Mouse (Mus musculus) intestine, embryonic 14.5 days (tissue): ENCODE data around the gene Mrpl20. TPM values are rescaled to one million over a fixed set of nuclear protein-coding genes. Genes with fewer than 3 reads are reported as not detected.

Experiments
- ATAC-seq: fragments of 200-750 bp; cut with Nextera tagmentation; replicated peaks from 2 replicates; pipeline ENCODE4 v1.8.0; 2017; ENCODE audit warnings: low read depth, moderate number of reproducible peaks, moderate TSS enrichment, moderate library complexity; ENCODE audit not compliant: low FRiP score, low TSS enrichment
- DNase-seq: peaks from one replicate; pipeline ENCODE4 v3.0.0-alpha.2; 2018; ENCODE audit warnings: low spot score
- H3K27ac ChIP-seq: fragments of 300-500 bp; sonication (generic); 2 replicates; pipeline ENCODE4 v1.5.1; 2014; ENCODE audit warnings: low read depth, mild to moderate bottlenecking, control low read depth
- H3K27me3 ChIP-seq: fragments of 300-500 bp; sonication (generic); replicated peaks from 2 replicates; pipeline ENCODE4 v1.6.1; 2014; ENCODE audit warnings: low read length, control low read depth; ENCODE audit not compliant: control insufficient read depth, insufficient read depth
- H3K36me3 ChIP-seq: fragments of 300-500 bp; sonication (generic); 2 replicates; pipeline ENCODE4 v1.6.1; 2014; ENCODE audit warnings: low read length, control low read depth; ENCODE audit not compliant: control insufficient read depth, insufficient read depth
- H3K4me1 ChIP-seq: fragments of 300-500 bp; sonication (generic); replicated peaks from 2 replicates; pipeline ENCODE4 v1.6.1; 2014; ENCODE audit warnings: low read length, control low read depth, mixed read lengths; ENCODE audit not compliant: control insufficient read depth, insufficient read depth
- H3K4me2 ChIP-seq: fragments of 300-500 bp; sonication (generic); 2 replicates; pipeline ENCODE4 v1.6.1; 2014; ENCODE audit warnings: low read length
- H3K4me3 ChIP-seq: fragments of 300-500 bp; sonication (generic); 2 replicates; pipeline ENCODE4 v1.5.1; 2014; ENCODE audit warnings: low read depth, low read length, control low read depth, mixed read lengths
- H3K9ac ChIP-seq: fragments of 300-500 bp; sonication (generic); 2 replicates; pipeline ENCODE4 v1.6.1; 2014; ENCODE audit warnings: mild to moderate bottlenecking, low read length
- H3K9me3 ChIP-seq: fragments of 300-500 bp; sonication (generic); 2 replicates; pipeline ENCODE4 v1.6.1; 2016; ENCODE audit warnings: low read length, control low read depth; ENCODE audit not compliant: control insufficient read depth
- WGBS: fragments of 180-500 bp; shearing (Covaris S2); extraction: QIAGEN DNeasy Blood & Tissue Kit; methylation state at CpG from one replicate; pipeline ENCODE4 v1.1.7; 2014; 5-methylcytosine and 5-hydroxymethylcytosine counted together
- polyA plus RNA-seq: library from polyadenylated mRNA; unstranded; fragments of >200 nt; fragmentation: Nextera tagmentation; extraction: Ambion mirVana; gene quantifications from 2 replicates; pipeline ENCODE4 v1.2.1, GENCODE M21; 2014

The Mrpl20 gene
- polyA plus RNA-seq, 1 experiment from 2014 or later: 246 TPM

GRCm38 (mm10) chr4:155849391-155849790 is 46.7 kb downstream of the Mrpl20 start:
- 86% methylated on average over 2 of the region's 2 CpGs for WGBS
- Histone ChIP-seq H3K9ac (no peak overlapping the region), H3K4me3 (no peak overlapping the region), H3K27ac (no peak overlapping the region), H3K4me1 (peaks cover 23% of the 10 kb centered on the region), H3K9me3 (no peaks in the 10 kb centered on the region), H3K36me3 (peaks cover 8% of the 10 kb centered on the region), H3K4me2 (no peak overlapping the region), H3K27me3 (no peaks in the 10 kb centered on the region)
- ATAC-seq: no peak
- DNase-seq: no peak

- Histone ChIP-seq H3K27me3 (no peaks in the 10 kb centered on the region), H3K4me2 (no peak overlapping the region), H3K4me3 (no peak overlapping the region), H3K36me3 (peaks cover 13% of the 10 kb centered on the region), H3K9me3 (no peaks in the 10 kb centered on the region), H3K4me1 (peaks cover 23% of the 10 kb centered on the region), H3K9ac (no peak overlapping the region), H3K27ac (no peak overlapping the region)
- WGBS: 97% methylated on average over 3 of the region's 3 CpGs
- DNase-seq (no peak), ATAC-seq (no peak)
Measured at GRCm38 (mm10) chr4:155849792-155850451, 47.2 kb downstream of the Mrpl20 start.

- H3K4me1 ChIP-seq: peaks cover 23% of the 10 kb centered on the region
- H3K9me3 ChIP-seq: no peaks in the 10 kb centered on the region
- no peaks in the 10 kb centered on the region for H3K27me3 ChIP-seq
- WGBS: 89% methylated on average over 3 of the region's 3 CpGs
- H3K9ac ChIP-seq: no peak overlapping the region
- no peak overlapping the region for H3K4me3 ChIP-seq
- H3K36me3 ChIP-seq: peaks cover 26% of the 10 kb centered on the region
- H3K27ac ChIP-seq: no peak overlapping the region
- DNase-seq: no peak
- no peak overlapping the region for H3K4me2 ChIP-seq
- no peak for ATAC-seq
Measured at GRCm38 (mm10) chr4:155851368-155851767, 48.7 kb downstream of the Mrpl20 start.

GRCm38 (mm10) chr4:155851951-155852411 is 49.3 kb downstream of the Mrpl20 start:
- no peak for DNase-seq
- H3K36me3 ChIP-seq: peaks cover 32% of the 10 kb centered on the region
- peaks cover 17% of the 10 kb centered on the region for H3K4me1 ChIP-seq
- WGBS: 90% methylated on average over 2 of the region's 2 CpGs
- no peak for ATAC-seq
- no peaks in the 10 kb centered on the region for H3K9me3 ChIP-seq
- no peaks in the 10 kb centered on the region for H3K27me3 ChIP-seq
- H3K9ac ChIP-seq: no peak overlapping the region
- H3K4me3 ChIP-seq: no peak overlapping the region
- H3K27ac ChIP-seq: no peak overlapping the region
- H3K4me2 ChIP-seq: no peak overlapping the region

- WGBS: 84% methylated on average over 9 of the region's 9 CpGs
Measured at GRCm38 (mm10) chr4:155853421-155853820, 50.7 kb downstream of the Mrpl20 start.

GRCm38 (mm10) chr4:155854991-155855390 is 52.3 kb downstream of the Mrpl20 start:
- WGBS: 97% methylated on average over 12 of the region's 12 CpGs
- Histone ChIP-seq H3K4me3 (no peak overlapping the region), H3K27me3 (no peaks in the 10 kb centered on the region), H3K27ac (no peak overlapping the region), H3K9ac (no peak overlapping the region), H3K4me1 (no peaks in the 10 kb centered on the region), H3K4me2 (no peak overlapping the region), H3K36me3 (peaks cover 52% of the 10 kb centered on the region), H3K9me3 (no peaks in the 10 kb centered on the region)
- DNase-seq (no peak), ATAC-seq (0 out of 2 replicates have a peak, but pooled peaks have one; percentile 21)

More at GRCm38 (mm10) chr4:155853421-155853820, 50.7 kb downstream of the Mrpl20 start:
- ATAC-seq: no peak
- Histone ChIP-seq H3K9ac (no peak overlapping the region), H3K4me1 (peaks cover 11% of the 10 kb centered on the region), H3K9me3 (no peaks in the 10 kb centered on the region), H3K36me3 (peaks cover 45% of the 10 kb centered on the region), H3K27ac (no peak overlapping the region), H3K4me2 (no peak overlapping the region), H3K4me3 (no peak overlapping the region), H3K27me3 (no peaks in the 10 kb centered on the region)
- DNase-seq: no peak

GRCm38 (mm10) chr4:155856071-155856470 is 53.4 kb downstream of the Mrpl20 start:
- 92% methylated on average over 12 of the region's 12 CpGs for WGBS
- no peak overlapping the region for H3K9ac ChIP-seq
- H3K27ac ChIP-seq: no peak overlapping the region
- H3K4me2 ChIP-seq: no peak overlapping the region
- H3K36me3 ChIP-seq: peaks cover 60% of the 10 kb centered on the region
- H3K4me3 ChIP-seq: no peak overlapping the region
- DNase-seq: no peak
- H3K27me3 ChIP-seq: no peaks in the 10 kb centered on the region
- H3K4me1 ChIP-seq: no peaks in the 10 kb centered on the region
- ATAC-seq: no peak
- no peaks in the 10 kb centered on the region for H3K9me3 ChIP-seq

GRCm38 (mm10) chr4:155856881-155857280 is 54.2 kb downstream of the Mrpl20 start:
- H3K4me3 ChIP-seq: no peak overlapping the region
- H3K36me3 ChIP-seq: peaks cover 62% of the 10 kb centered on the region
- no peak overlapping the region for H3K27ac ChIP-seq
- no peak for DNase-seq
- 86% methylated on average over 3 of the region's 3 CpGs for WGBS
- H3K4me2 ChIP-seq: no peak overlapping the region
- no peak for ATAC-seq
- H3K9me3 ChIP-seq: no peaks in the 10 kb centered on the region
- H3K9ac ChIP-seq: no peak overlapping the region
- no peaks in the 10 kb centered on the region for H3K27me3 ChIP-seq
- no peaks in the 10 kb centered on the region for H3K4me1 ChIP-seq

GRCm38 (mm10) chr4:155859318-155859717 is 56.6 kb downstream of the Mrpl20 start:
- WGBS: 16% methylated on average over 13 of the region's 13 CpGs
- H3K4me2 ChIP-seq: no peak overlapping the region
- H3K27ac ChIP-seq: no peak overlapping the region
- DNase-seq: peak; percentile 97
- peaks cover 54% of the 10 kb centered on the region for H3K36me3 ChIP-seq
- H3K4me1 ChIP-seq: no peaks in the 10 kb centered on the region
- H3K27me3 ChIP-seq: no peaks in the 10 kb centered on the region
- H3K9ac ChIP-seq: no peak overlapping the region
- peak; percentile 55 for ATAC-seq
- H3K9me3 ChIP-seq: no peaks in the 10 kb centered on the region
- H3K4me3 ChIP-seq: no peak overlapping the region
